In genomic region chr2:53276435-53276834, GRCm38 (mm10) we compare ENCODE assay signal across 29 mouse cellular contexts.
"Had no signal": no experiment of that assay in that cellular context is flagged by ENCODE, and none has a peak within 500 bp of the region (broad histone marks: within the 10 kb centered on the region; RNA-seq: fewer than 3 reads in every experiment).

No protein-coding gene starts in this region.

- H3K9ac ChIP-seq: heart, embryonic 13.5 days; heart, embryonic 15.5 days; hindbrain, embryonic 14.5 days; kidney, embryonic 15.5 days; limb, embryonic 12.5 days; liver, embryonic 13.5 days; liver, embryonic 15.5 days had no signal

- H3K4me1 ChIP-seq: heart, embryonic 13.5 days; heart, embryonic 15.5 days; kidney, embryonic 15.5 days; limb, embryonic 10.5 days; limb, embryonic 12.5 days; liver, embryonic 13.5 days; liver, embryonic 15.5 days had no signal

- ATAC-seq: hindbrain, embryonic 16.5 days; inflammation-experienced regulatory T-cells, adult 6 months; intestine, embryonic 16.5 days had no signal

- H3K27me3 ChIP-seq: heart, embryonic 13.5 days; heart, embryonic 15.5 days; kidney, embryonic 15.5 days; limb, embryonic 12.5 days; liver, embryonic 13.5 days; liver, embryonic 15.5 days had no signal

- H3K4me2 ChIP-seq: heart, embryonic 11.5 days; heart, embryonic 13.5 days; heart, embryonic 15.5 days; hindbrain, embryonic 14.5 days; kidney, embryonic 15.5 days; limb, embryonic 12.5 days; liver, embryonic 11.5 days; liver, embryonic 13.5 days; liver, embryonic 15.5 days had no signal

- H3K27ac ChIP-seq: heart, adult 2 months; heart, embryonic 13.5 days; heart, embryonic 15.5 days; hindbrain, embryonic 14.5 days; kidney, embryonic 15.5 days; kidney, postnatal 0 days; left cerebral cortex, adult 2 months; limb, embryonic 10.5 days; limb, embryonic 12.5 days; liver, embryonic 13.5 days; liver, embryonic 15.5 days had no signal

- H3K9me3 ChIP-seq: heart, embryonic 13.5 days; heart, embryonic 15.5 days; kidney, embryonic 15.5 days; limb, embryonic 10.5 days; limb, embryonic 12.5 days; liver, embryonic 13.5 days; liver, embryonic 15.5 days had no signal

- DNase-seq: gastrocnemius, postnatal 14 days; gastrocnemius, postnatal 36 days; heart, adult 11 months; heart, adult 2 months; heart, postnatal 14 days; heart, postnatal 36 days; kidney, adult 11 months; kidney, adult 2 months; kidney, adult 9 months; kidney, postnatal 14 days; kidney, postnatal 36 days; layer of hippocampus, adult 9-11 months; layer of hippocampus, postnatal 36 days; liver; liver, embryonic 13.5 days had no signal

- H3K4me3 ChIP-seq: heart, adult 2 months; heart, embryonic 13.5 days; heart, embryonic 15.5 days; kidney, embryonic 15.5 days; left cerebral cortex, adult 2 months; limb, embryonic 10.5 days; limb, embryonic 12.5 days; liver, embryonic 13.5 days; liver, embryonic 15.5 days had no signal

- H3K36me3 ChIP-seq: heart, embryonic 13.5 days; heart, embryonic 15.5 days; kidney, embryonic 15.5 days; limb, embryonic 10.5 days; limb, embryonic 12.5 days; liver, embryonic 13.5 days; liver, embryonic 15.5 days had no signal
